Mouse (Mus musculus): Measurements from ENCODE around the gene Dennd4a.

Gene Dennd4a

DNA sequence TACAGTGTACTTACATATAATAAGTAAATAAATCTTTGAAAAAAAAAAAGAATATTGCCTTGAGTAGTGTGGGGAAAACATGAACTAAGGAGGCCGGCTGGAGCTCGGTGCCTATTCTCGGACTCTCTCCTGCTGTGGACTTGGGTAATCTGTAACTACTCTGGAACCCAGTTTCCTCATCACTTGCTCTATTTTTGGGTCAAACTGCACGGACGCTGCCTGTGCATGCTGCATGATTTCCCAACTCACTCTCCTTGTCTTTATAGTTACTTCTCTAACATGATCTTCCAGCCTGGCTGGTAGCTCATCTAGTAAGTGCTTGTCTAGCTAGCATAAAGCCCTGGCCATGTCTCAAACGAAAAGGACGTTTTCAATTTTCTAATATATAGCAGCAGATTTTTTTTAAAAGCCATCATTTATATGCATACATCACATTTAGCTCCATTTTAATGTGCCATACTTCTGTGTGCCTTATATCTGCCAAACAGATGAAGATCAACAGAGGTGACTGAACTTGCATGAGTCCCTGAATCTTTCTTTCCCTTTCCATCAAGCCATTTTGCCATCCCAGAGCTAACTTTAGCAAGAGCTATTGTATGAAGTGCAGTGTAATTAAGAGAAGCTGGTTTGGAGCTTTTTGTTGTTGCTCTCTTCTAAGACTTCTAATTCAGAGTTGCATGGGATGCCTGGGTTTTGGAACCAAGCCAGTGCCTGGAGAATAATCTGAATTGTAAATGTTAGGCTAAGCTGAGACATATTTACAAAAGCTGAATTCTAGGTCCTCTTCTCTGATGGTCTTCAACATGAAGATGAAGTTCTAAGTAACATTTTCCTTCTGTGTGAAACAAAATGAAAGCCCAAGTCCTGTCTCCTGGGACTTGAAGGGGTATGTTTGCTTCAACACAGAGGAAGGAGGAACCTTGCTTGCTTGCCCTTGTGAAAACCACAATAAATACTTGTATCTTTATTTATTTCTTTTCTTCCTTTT, 20.2 kb upstream of the Dennd4a start:
- DNase-seq (ENCODE audit: low read depth) = peak; percentile 81

DNA sequence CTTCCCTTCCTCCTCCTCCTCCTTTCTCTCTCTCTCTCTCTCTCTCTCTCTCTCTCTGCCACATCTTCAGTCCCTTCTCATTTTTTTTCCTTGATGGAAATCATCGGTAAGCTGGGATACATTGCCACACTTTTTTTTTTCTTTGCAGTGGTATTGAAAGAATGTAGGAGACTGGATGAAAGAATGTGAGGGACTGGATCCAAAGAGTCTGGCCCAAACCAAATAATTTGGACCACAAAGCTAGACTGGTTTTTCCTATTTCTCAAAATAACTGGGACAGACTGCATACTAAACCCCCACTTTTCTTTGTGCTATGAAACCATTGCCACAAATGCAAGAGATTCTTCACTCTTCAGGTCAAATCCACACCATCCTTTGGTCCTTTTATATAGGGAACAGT, 19.5 kb upstream of the Dennd4a start:
- no peak for DNase-seq (ENCODE audit: low read depth)

GRCm38 (mm10) chr9:64792379-64793274, 18.5 kb upstream of the Dennd4a start:
- peak; percentile 99 for DNase-seq (ENCODE audit: low read depth)

DNA sequence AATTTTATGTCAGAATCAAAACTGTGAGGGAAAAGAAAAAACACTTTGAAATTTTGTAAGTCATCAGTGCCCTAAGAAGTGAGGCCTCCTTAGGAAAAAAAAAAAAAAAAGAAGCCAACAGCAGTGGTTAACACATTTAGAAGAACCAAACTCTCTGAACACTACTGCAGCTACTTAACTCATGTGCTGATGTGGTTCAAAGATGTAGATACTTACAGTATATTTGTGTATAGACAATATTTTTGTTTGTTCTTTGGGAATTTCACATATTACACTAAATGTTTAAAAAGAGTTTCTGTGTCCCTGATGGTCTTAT, 17.9 kb upstream of the Dennd4a start:
- no peak for DNase-seq (ENCODE audit: low read depth)

DNA sequence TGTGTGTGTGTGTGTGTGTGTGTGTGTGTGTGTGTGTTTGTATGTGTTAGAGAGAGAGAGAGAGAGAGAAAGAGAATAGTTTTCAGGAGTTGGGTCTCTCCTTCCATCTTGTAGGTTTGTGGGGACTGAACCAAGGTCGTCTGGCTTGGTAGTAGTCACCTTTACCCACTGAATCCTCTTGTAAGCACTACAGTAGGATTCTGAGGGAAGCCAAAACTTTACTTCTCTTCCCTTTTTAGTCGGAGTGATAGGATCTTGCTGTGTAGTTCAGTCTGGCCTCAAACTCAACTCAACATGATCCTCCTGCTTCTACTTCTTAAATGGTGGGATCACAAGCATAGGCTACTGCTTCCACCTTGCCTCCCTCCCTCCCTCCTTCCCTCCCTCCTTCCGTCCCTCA, 17.3 kb upstream of the Dennd4a start:
- peak; percentile 49 for DNase-seq (ENCODE audit: low read depth)

DNA sequence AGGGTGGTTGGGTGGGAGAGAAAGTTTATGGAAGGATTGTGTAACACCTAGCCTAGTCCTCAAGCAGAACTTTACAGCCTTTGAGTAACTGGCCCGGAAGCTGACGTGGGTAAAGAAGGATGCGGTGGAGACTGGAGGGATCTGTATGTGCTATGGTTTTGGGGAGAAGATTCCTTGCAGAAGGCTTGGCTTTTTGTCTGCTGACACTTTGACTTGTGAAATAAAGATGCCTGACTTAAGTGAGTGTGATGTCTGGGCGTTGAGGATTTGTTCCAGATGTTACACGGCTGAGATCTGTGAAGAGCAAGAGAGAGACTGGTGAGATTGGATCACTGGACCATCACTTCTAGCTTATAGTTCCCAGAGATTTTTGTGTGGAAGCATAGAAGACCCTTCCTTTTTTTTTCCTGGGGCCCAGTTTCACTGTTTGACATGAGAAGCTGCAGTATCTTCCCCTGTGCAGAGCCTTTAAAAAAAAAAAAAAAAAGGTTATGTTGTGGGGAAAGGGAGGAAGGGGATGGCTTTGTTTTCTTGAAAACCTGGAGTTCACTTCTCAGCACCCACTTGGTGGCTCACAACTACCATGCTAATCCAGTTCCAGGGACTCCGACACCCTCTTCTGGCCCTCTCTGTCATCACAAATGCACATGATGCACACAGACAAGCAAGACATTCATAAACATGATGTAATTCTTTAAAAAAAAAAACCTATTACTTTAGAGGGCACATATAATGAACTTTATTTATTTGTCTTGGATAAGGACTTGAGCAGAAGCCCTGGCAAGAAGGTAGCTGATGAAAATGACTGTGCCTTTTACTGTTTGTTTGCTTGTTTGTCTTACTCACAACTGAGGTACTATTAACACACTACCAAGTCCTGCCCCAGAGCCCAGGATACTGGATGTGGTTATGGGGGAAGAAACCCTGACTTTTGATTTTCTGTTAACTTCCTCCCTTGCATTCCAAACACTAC, 16.4 kb upstream of the Dennd4a start:
- DNase-seq (ENCODE audit: low read depth) = peak; percentile 78

DNA sequence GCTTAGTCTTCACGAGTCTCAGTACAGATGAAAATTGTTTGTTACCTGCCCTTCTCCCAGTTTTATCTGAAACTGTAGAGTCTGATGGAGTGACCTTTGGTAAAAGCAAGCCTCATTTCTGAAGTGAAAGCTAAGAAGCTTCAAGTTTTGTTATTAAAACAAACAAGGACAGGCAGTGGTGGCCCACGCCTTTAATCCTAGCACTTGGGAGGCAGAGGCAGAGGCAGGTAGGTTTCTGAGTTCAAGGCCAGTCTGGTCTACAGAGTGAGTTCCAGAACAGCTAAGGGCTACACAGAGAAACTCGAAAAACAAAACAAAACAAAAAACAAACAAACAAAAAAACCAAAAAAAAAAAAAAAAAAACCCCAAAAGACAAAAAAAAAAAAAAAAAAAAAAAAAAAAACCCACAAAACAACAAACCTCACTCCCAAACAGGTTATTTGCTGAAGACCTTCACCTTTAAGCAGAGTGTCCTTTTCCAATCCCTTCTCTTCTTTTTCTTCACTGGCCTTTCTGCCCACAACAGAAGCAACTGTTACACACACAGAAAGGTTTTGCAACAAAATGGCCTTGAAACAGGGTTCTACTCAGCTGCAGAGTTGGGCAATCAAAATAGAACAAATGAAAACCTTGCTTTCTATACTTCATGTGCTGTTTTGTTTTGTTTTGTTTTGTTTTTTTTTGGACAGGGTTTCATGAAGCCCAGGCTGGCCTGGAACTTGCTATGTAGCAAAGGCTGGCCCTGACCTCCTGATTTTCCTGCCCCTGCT, 15.1 kb upstream of the Dennd4a start:
- DNase-seq (ENCODE audit: low read depth) = peak; percentile 82

DNA sequence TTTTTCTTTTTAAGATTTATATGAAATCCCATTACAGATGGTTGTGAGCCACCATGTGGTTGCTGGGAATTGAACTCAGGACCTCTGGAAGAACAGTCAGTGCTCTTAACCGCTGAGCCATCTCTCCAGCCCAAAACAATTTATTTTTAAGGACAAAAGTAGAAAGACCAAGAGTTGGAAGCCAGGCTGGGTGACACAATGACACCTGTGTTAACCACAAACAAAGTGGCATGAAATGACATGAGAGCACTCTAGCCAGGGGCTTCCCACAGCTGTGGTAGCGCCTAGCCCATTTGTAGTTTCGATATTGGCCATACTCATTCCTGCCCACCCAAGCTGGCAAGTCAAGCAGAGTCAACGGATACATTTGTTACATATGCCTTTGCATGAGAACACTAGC, 13.7 kb upstream of the Dennd4a start:
- DNase-seq (ENCODE audit: low read depth) = no peak

GRCm38 (mm10) chr9:64798099-64798498, 13.0 kb upstream of the Dennd4a start:
- DNase-seq (ENCODE audit: low read depth) = no peak

DNA sequence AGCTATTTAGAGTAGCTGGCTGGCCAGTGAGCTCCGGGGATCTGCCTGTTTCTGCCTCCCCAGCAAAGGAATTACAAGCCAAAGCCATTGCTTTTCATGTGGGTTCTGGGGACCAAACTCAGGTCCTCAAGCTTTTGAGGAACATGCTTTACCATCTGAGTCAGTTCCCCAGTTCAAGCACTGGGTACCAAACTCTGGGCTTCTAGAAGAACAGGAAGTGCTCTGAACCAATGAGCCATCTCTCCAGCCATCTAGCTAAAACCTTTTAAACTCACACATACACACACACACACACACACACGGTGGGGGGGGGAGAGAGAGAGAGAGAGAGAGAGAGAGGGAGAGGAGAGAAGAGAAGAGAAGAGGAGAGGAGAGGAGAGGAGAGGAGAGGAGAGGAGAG, 12.3 kb upstream of the Dennd4a start:
- DNase-seq (ENCODE audit: low read depth) = no peak

DNA sequence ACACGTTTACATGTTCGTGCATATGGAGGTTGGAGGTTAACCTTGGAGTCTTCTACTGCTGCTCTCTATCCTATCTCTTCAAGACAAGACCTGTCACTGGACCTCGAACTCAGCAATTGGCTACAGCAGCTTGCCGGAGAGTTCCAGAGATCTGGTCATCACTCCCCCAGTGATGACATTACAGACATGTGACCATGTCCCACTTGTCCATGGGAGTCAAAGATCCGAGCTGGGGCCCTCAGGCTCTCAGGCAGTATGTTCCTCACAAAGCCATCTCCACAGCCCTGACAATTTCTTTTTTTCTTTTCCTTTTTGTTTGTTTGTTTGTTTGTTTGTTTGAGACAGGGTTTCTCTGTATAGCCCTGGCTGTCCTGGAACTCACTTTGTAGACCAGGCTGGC, 11.6 kb upstream of the Dennd4a start:
- no peak for DNase-seq (ENCODE audit: low read depth)

DNA sequence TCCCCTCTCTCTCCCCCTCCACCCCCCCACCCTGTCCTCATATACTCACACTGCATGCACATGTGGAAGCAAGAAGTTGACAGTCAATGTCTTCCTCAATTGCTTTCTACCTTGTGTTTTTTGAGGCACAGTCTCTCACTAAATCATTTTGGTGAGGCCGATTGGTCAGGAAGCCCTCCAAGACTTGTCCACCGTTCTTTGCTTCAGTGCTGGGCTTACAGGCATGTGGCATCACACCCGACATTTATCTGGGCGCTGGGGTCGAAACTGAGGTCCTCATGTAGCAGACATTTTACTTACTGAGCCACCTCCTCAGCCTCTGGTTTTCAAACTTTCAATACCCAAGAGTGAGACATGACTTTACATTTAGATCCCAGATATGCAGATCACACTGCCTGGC, 8.6 kb upstream of the Dennd4a start:
- no peak for DNase-seq (ENCODE audit: low read depth)

- DNase-seq (ENCODE audit: low read depth) = no peak
These were observed 7.5 kb upstream of the Dennd4a start for GRCm38 (mm10) chr9:64803373-64804214.

DNA sequence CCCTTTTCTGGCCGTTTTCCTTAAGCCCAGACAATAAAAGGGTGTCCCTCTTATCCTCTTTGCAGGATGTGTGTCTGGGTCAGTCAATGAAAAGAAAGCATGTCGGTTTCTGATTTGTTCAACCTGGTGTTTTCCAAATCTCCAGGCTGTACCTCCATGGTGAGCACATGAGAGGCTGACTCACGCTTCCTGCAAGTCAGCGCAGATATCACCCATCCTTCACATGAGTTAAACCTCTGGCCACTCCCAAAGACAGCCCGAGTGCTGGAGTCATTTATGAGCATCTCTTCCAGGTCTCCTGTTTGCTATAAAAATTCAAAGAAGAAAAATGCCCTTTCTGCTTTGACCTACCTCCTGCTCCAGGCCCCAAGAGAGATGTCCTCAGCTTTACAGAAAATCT, 5.3 kb upstream of the Dennd4a start:
- DNase-seq (ENCODE audit: low read depth) = peak; percentile 63

GRCm38 (mm10) chr9:64806335-64807060, 4.6 kb upstream of the Dennd4a start:
- no peak for DNase-seq (ENCODE audit: low read depth)

GRCm38 (mm10) chr9:64807061-64807808, 3.9 kb upstream of the Dennd4a start:
- DNase-seq (ENCODE audit: low read depth) = no peak

DNA sequence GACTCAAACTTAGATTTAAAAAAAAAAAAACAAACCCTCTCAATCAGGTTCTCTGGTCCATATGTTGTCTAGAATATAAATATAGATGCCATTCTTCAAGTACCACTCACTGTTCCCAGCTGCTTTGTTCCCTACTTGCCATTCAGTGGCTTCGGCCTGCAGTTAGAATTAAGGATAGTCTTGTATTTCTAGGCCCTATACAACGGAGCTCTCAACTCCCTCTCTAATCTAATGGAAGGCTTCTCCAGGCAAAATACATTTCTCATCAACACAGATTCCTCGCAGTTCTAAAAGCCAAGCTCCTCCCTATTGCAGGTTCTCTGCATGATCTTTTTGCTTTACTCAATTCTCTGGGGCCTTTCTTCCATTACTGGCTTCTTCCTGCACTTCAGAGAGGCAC, 1.3 kb upstream of the Dennd4a start:
- DNase-seq (ENCODE audit: low read depth) = no peak
